Mouse (Mus musculus): ENCODE results near the gene Brpf3.
"Not testable (repeated sequence)": the region's sequence is repeated elsewhere in the genome, so short reads cannot be mapped to it uniquely, and the experiment has no call there.

The Brpf3 gene

GRCm38 (mm10) chr17:28799291-28800160 is 1.4 kb upstream of the Brpf3 start:
- no peak for DNase-seq

GRCm38 (mm10) chr17:28800281-28800670 is 614 bp upstream of the Brpf3 start:
- DNase-seq, result no peak

- peak; percentile 99 for DNase-seq
These were observed 650 bp downstream of the Brpf3 start for GRCm38 (mm10) chr17:28801474-28802005.

GRCm38 (mm10) chr17:28802006-28802481 is 1.2 kb downstream of the Brpf3 start:
- DNase-seq, result no peak

- DNase-seq, result no peak
These were observed 2.4 kb downstream of the Brpf3 start for GRCm38 (mm10) chr17:28803316-28803715.

GRCm38 (mm10) chr17:28804973-28805372 is 4.1 kb downstream of the Brpf3 start:
- no peak for DNase-seq

GRCm38 (mm10) chr17:28806770-28807169 is 5.9 kb downstream of the Brpf3 start:
- no peak for DNase-seq

GRCm38 (mm10) chr17:28808714-28809113 is 7.8 kb downstream of the Brpf3 start:
- no peak for DNase-seq

- DNase-seq, result no peak
These were observed 8.4 kb downstream of the Brpf3 start for GRCm38 (mm10) chr17:28809175-28809831.

- no peak for DNase-seq
These were observed 11.5 kb downstream of the Brpf3 start for GRCm38 (mm10) chr17:28812345-28812744.

GRCm38 (mm10) chr17:28814529-28815097 is 13.7 kb downstream of the Brpf3 start:
- no peak for DNase-seq

- no peak for DNase-seq
These were observed 14.6 kb downstream of the Brpf3 start for GRCm38 (mm10) chr17:28815384-28816004.

- DNase-seq, result not testable (repeated sequence)
These were observed 15.4 kb downstream of the Brpf3 start for GRCm38 (mm10) chr17:28816326-28816725.

GRCm38 (mm10) chr17:28816875-28817811 is 16.3 kb downstream of the Brpf3 start:
- no peak for DNase-seq

GRCm38 (mm10) chr17:28820189-28820588 is 19.3 kb downstream of the Brpf3 start:
- DNase-seq, result no peak

GRCm38 (mm10) chr17:28823004-28823745 is 22.3 kb downstream of the Brpf3 start:
- DNase-seq, result no peak

- DNase-seq, result no peak
These were observed 22.9 kb downstream of the Brpf3 start for GRCm38 (mm10) chr17:28823749-28824148.

GRCm38 (mm10) chr17:28824896-28825295 is 24.0 kb downstream of the Brpf3 start:
- DNase-seq, result no peak

GRCm38 (mm10) chr17:28825359-28826041 is 24.6 kb downstream of the Brpf3 start:
- DNase-seq, result no peak

- DNase-seq, result no peak
These were observed 26.9 kb downstream of the Brpf3 start for GRCm38 (mm10) chr17:28827665-28828231.
